Mouse (Mus musculus): ENCODE data around the gene Ffar2.

Gene Ffar2

DNA sequence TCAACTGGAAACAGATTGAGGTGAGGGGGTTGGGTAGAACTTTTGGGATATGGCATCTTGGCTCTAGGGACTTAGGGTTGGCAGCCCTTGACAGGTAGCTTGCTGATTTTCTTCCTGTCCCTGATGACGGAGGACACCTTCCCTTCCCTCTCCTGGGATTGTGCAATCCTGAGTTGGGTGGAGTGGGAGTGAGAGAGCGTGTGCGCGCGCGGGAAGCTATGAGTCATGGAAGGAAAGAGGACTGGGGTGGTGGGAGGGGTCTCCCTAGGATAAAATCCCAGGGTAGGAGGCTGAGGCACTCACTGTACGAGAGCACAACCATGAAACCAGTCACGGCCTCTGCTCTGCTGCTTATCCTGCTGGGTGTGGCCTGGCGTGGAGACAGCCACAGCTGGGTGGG, 47.5 kb downstream of the Ffar2 start:
- no peak; the same call in 1 of the 2 replicates for ATAC-seq (ENCODE audit: low TSS enrichment)

DNA sequence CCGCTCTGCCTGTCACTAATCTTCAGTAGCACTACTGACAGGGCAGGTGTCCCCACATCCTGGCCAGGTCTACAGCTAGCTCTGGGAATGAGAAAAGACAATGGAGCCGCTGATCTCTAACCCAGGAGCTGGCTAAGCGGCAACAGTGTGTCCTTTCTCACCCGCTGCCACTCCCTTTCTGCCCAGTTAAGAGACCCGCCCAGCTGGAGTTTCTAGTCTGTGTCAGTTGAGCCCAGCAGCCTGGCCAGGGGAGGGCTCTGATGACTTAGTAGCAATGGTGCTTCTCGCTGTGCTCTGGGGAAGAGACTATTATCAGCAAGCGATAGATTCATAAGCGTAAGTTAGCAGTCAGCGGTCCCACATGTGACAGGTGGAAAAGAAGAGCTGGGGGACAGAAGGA, 54.3 kb downstream of the Ffar2 start:
- no peak for ATAC-seq (ENCODE audit: low TSS enrichment)
